Mouse (Mus musculus) kidney, embryonic 16.5 days (tissue): Measurements from ENCODE around the gene Ccdc96. TPM values are rescaled to one million over a fixed set of nuclear protein-coding genes. Genes with fewer than 3 reads are reported as not detected.
A peak's percentile ranks its signal among the peaks of the same experiment; 100 is the strongest.

Experiments
- ATAC-seq: fragments of 200-750 bp; cut with Nextera tagmentation; 2 replicates; pipeline ENCODE4 v1.8.0; 2017; ENCODE audit warnings: moderate TSS enrichment; ENCODE audit not compliant: low FRiP score, low TSS enrichment
- H3K27ac ChIP-seq: fragments of 300-500 bp; sonication (generic); 2 replicates; pipeline ENCODE4 v1.5.1; 2014; ENCODE audit warnings: low read length
- H3K27me3 ChIP-seq: fragments of 300-500 bp; sonication (generic); 2 replicates; pipeline ENCODE4 v1.6.1; 2014; ENCODE audit warnings: low read length, control low read depth, mixed read lengths; ENCODE audit not compliant: insufficient read depth
- H3K36me3 ChIP-seq: fragments of 300-500 bp; sonication (generic); 2 replicates; pipeline ENCODE4 v1.6.1; 2014; ENCODE audit warnings: low read length, control low read depth, mixed read lengths; ENCODE audit not compliant: insufficient read depth
- H3K4me1 ChIP-seq: fragments of 300-500 bp; sonication (generic); 2 replicates; pipeline ENCODE4 v1.6.1; 2014; ENCODE audit warnings: low read length, control low read depth, mixed read lengths; ENCODE audit not compliant: insufficient read depth
- H3K4me2 ChIP-seq: fragments of 300-500 bp; sonication (generic); replicated peaks from 2 replicates; pipeline ENCODE4 v1.6.1; 2014; ENCODE audit warnings: low read depth, low read length
- H3K4me3 ChIP-seq: fragments of 300-500 bp; sonication (generic); 2 replicates; pipeline ENCODE4 v1.5.1; 2014; ENCODE audit warnings: mild to moderate bottlenecking, low read length
- H3K9ac ChIP-seq: fragments of 300-500 bp; sonication (generic); replicated peaks from 2 replicates; pipeline ENCODE4 v1.6.1; 2014; ENCODE audit warnings: low read length
- H3K9me3 ChIP-seq: fragments of 300-500 bp; sonication (generic); 2 replicates; pipeline ENCODE4 v1.6.1; 2016; ENCODE audit warnings: low read length, control low read depth
- WGBS: fragments of 180-500 bp; shearing (Covaris S2); extraction: QIAGEN DNeasy Blood & Tissue Kit; methylation state at CpG from one replicate; pipeline ENCODE4 v1.1.7; 2014; 5-methylcytosine and 5-hydroxymethylcytosine counted together
- polyA plus RNA-seq: library from polyadenylated mRNA; unstranded; fragments of >200 nt; fragmentation: Nextera tagmentation; extraction: Ambion mirVana; gene quantifications from 2 replicates; pipeline ENCODE4 v1.2.1, GENCODE M21; 2015

Gene Ccdc96
- polyA plus RNA-seq, 1 experiment from 2014 or later: 0.76 TPM

- no peak overlapping the region for H3K4me2 ChIP-seq
- H3K4me1 ChIP-seq: peaks cover 36% of the 10 kb centered on the region
- H3K4me3 ChIP-seq: no peak overlapping the region
- 54% methylated on average over 6 of the region's 6 CpGs for WGBS
- no peaks in the 10 kb centered on the region for H3K36me3 ChIP-seq
- no peaks in the 10 kb centered on the region for H3K27me3 ChIP-seq
- H3K27ac ChIP-seq: 0 out of 2 replicates have a peak overlapping the region, but pooled peaks have one; percentile 5
- H3K9me3 ChIP-seq: no peaks in the 10 kb centered on the region
- peak; percentile 73 for ATAC-seq
- H3K9ac ChIP-seq: no peak overlapping the region
These were observed 51.2 kb downstream of the Ccdc96 start for GRCm38 (mm10) chr5:36535438-36536176.

GRCm38 (mm10) chr5:36536424-36536823 lies 52.0 kb downstream of the Ccdc96 start:
- ATAC-seq: no peak
- H3K4me1 ChIP-seq: peaks cover 28% of the 10 kb centered on the region
- H3K9me3 ChIP-seq: no peaks in the 10 kb centered on the region
- 74% methylated on average over 3 of the region's 3 CpGs for WGBS
- H3K27me3 ChIP-seq: no peaks in the 10 kb centered on the region
- H3K4me3 ChIP-seq: no peak overlapping the region
- H3K36me3 ChIP-seq: no peaks in the 10 kb centered on the region
- H3K4me2 ChIP-seq: no peak overlapping the region
- no peak overlapping the region for H3K27ac ChIP-seq
- H3K9ac ChIP-seq: no peak overlapping the region

Other genes starting within 250 kb of the Ccdc96 start
- gene Sorcs2, start 86.4 kb upstream of the Ccdc96 start, polyA plus RNA-seq: 11.1 and 11.6 TPM in 2 replicates
- 62.9 and 66.4 TPM in 2 replicates for gene Grpel1, start 19.6 kb upstream of the Ccdc96 start, polyA plus RNA-seq
- gene Tada2b, start 303 bp upstream of the Ccdc96 start, polyA plus RNA-seq: 2.0 and 2.2 TPM in 2 replicates
- 53.9 and 54.8 TPM in 2 replicates for gene Tbc1d14, start 108.7 kb downstream of the Ccdc96 start, polyA plus RNA-seq
- gene D5Ertd579e, start 211.4 kb downstream of the Ccdc96 start, polyA plus RNA-seq: 18.4 and 20.7 TPM in 2 replicates